Mouse (Mus musculus) forebrain, embryonic 14.5 days (tissue): ENCODE results near the gene Ctsw. TPM values are rescaled to one million over a fixed set of nuclear protein-coding genes. Genes with fewer than 3 reads are reported as not detected.

Experiments
- ATAC-seq: fragments of 200-750 bp; cut with Nextera tagmentation; 2 replicates; pipeline ENCODE4 v1.8.0; 2017; ENCODE audit warnings: mild to moderate bottlenecking, moderate library complexity
- DNase-seq: peaks from one replicate; pipeline ENCODE4 v3.0.0-alpha.2; 2015; ENCODE audit warnings: low spot score
- H3K27ac ChIP-seq: fragments of 300-500 bp; sonication (generic); 2 replicates; pipeline ENCODE4 v1.5.1; 2014; ENCODE audit warnings: low read depth, mild to moderate bottlenecking, control low read depth, low read length, moderate library complexity
- H3K27me3 ChIP-seq: fragments of 300-500 bp; sonication (generic); replicated peaks from 2 replicates; pipeline ENCODE4 v1.6.1; 2014; ENCODE audit warnings: low read length, control low read depth, mixed read lengths; ENCODE audit not compliant: control insufficient read depth, insufficient read depth
- H3K36me3 ChIP-seq: fragments of 300-500 bp; sonication (generic); 2 replicates; pipeline ENCODE4 v1.6.1; 2014; ENCODE audit warnings: low read length, control low read depth; ENCODE audit not compliant: control insufficient read depth, insufficient read depth
- H3K4me1 ChIP-seq: fragments of 300-500 bp; sonication (generic); 2 replicates; pipeline ENCODE4 v1.6.1; 2014; ENCODE audit warnings: antibody characterized with exemption, low read length, control low read depth; ENCODE audit not compliant: control insufficient read depth, insufficient read depth
- H3K4me2 ChIP-seq: fragments of 300-500 bp; sonication (generic); 2 replicates; pipeline ENCODE4 v1.6.1; 2014; ENCODE audit warnings: mild to moderate bottlenecking, control low read depth, low read length
- H3K4me3 ChIP-seq: fragments of 300-500 bp; sonication (generic); 2 replicates; pipeline ENCODE4 v1.5.1; 2014; ENCODE audit warnings: low read depth, low read length, control low read depth
- H3K9ac ChIP-seq: fragments of 300-500 bp; sonication (generic); 2 replicates; pipeline ENCODE4 v1.6.1; 2014; ENCODE audit warnings: mild to moderate bottlenecking, low read length, control low read depth, moderate library complexity
- H3K9me3 ChIP-seq: fragments of 300-500 bp; sonication (generic); replicated peaks from 2 replicates; pipeline ENCODE4 v1.6.1; 2016; ENCODE audit warnings: low read length, control low read depth, mixed read lengths; ENCODE audit not compliant: control insufficient read depth
- WGBS: fragments of 180-500 bp; shearing (Covaris S2); extraction: QIAGEN DNeasy Blood & Tissue Kit; methylation state at CpG from one replicate; pipeline ENCODE4 v1.1.7; 2014; 5-methylcytosine and 5-hydroxymethylcytosine counted together
- polyA plus RNA-seq: library from polyadenylated mRNA; unstranded; fragments of >200 nt; fragmentation: Nextera tagmentation; extraction: Ambion mirVana; gene quantifications from 2 replicates; pipeline ENCODE4 v1.2.1, GENCODE M21; 2014

Ctsw gene
- polyA plus RNA-seq, 1 experiment from 2014 or later, result 5.3 TPM

DNA sequence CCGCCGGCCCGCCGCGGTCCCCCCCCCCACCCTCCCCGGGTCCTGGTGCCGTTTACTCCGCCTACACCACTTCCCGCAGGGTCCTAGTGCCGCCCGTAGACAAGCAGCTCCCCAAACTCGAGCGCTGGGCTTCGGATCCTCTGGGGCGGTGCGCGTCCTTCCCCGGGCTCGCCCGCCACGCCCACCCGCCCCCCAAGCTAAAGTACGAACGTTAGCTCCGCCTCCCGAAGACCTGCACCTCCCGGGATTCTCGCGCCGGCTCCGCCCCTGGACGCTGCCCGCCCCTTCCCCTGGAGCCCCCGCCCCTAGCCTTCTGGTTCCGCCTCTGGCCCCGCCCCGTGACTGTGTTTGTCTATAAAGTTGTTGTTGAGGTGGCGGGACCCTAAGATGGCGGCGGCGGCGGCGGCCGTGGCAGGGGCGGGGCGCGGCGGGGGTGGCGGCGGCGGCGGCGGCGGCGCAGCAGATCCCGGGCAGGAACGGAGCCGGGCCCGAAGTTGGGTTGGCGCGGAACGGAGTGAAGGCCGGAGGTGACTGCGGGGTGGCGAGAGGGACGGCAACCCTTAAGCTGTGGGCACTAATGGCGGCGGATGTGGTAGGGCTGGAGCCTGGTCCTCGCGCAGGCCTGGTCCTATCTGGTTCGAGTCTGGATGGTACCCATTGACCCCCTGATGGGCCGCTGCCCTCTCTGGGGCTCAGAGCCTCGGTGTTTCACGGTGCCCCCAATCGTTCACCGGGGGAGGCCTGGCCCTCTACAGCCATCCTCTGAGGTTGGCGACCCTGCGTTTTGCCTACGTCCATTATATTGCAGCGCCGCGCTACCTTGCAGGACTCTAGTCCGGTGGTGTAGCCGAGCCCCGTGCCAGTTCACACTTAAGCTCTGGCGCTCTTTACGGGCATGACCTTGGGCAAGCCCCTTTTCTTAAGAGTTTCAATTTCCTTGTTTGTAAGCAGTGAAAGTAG, 43.2 kb downstream of the Ctsw start, which contains the start of the genes Drap1 and AI837181:
Gene Drap1, minus strand, starts transcription at position 198 of the 960 bp plus-strand sequence.
Gene AI837181, plus strand, starts transcription at position 363 of the 960 bp plus-strand sequence.
- ATAC-seq (peak; percentile 94), DNase-seq (peak; percentile 98)
- WGBS, result under 1% methylated on average over 65 of the region's 87 CpGs
- peak within 1 kb of the TSS; percentile 89 for H3K27ac ChIP-seq
- H3K9ac ChIP-seq, result peak within 1 kb of the TSS; percentile 94
- no peaks in the 10 kb centered on the region for H3K9me3 ChIP-seq
- peaks cover 37% of the 10 kb centered on the region for H3K36me3 ChIP-seq
- peaks cover 16% of the 10 kb centered on the region for H3K4me1 ChIP-seq
- peak within 1 kb of the TSS; percentile 88 for H3K4me3 ChIP-seq
- peak within 1 kb of the TSS; percentile 82 for H3K4me2 ChIP-seq
- no peaks in the 10 kb centered on the region for H3K27me3 ChIP-seq

DNA sequence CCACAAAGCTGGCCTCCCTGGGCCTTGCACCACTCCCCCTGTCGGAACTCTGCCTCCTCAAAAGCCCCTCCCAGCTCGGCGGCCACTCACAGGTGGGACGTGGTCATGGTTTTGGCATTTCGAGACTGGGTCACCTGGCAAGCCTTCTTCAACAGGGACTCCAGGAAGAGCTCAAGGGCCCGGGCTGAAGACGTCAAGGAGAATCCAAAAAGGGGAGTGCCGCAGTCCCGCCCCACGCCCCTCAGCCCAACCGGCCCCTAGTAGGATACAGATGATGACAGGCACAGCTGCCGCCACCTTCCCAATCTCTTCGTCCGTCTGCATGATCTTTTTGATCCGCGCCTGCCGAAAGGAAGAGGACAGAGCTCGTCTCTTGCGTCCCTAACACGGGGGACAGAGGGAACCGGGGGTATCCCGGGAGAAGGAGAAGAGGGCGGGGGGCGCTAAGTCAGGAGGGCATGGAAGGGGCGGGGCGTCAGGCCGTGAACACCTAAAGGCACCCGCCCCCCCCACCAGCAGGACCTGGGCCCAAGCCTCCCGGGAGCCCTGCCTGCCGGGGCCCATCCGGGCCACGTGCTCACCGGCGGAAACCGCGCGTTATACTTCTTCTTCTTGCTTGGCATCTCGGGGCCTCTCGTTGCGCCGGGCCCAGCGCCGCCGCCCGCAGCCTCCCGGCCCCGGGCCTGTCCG, 44.1 kb downstream of the Ctsw start:
- H3K36me3 ChIP-seq, result peaks cover 38% of the 10 kb centered on the region
- peak overlapping the region; percentile 88 for H3K27ac ChIP-seq
- whole genome bisulfite sequencing, result 0% methylated on average over 34 of the region's 48 CpGs
- peak; percentile 71 for DNase-seq
- peak; percentile 67 for ATAC-seq
- H3K9me3 ChIP-seq, result no peaks in the 10 kb centered on the region
- peaks cover 16% of the 10 kb centered on the region for H3K4me1 ChIP-seq
- H3K4me2 ChIP-seq, result peak overlapping the region; percentile 71
- H3K4me3 ChIP-seq, result peak overlapping the region; percentile 88
- no peaks in the 10 kb centered on the region for H3K27me3 ChIP-seq
- H3K9ac ChIP-seq, result peak overlapping the region; percentile 84

DNA sequence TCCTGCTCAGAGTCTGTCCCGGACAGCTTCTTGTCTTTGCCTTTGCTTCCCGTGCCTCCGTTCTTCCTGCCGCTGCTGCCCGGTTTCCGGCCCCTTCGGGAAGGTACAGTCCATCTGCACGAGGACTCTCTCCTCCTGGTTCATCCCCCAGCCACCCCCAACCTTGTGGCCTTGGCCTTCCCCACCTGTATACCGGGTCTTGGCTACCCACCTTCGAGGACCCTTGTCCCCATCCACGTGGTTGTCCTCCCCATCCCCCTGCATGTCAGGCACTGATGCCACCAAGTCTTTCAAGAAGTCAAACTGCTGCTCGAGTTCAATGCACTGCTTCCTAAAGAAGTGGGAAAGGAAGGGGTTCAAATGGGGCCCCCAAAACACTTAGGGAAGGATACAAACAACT, 44.7 kb downstream of the Ctsw start:
- peak overlapping the region; percentile 84 for H3K9ac ChIP-seq
- H3K4me2 ChIP-seq, result peak overlapping the region; percentile 71
- 68% methylated on average over 12 of the region's 12 CpGs for WGBS
- no peak overlapping the region for H3K27ac ChIP-seq
- H3K4me3 ChIP-seq, result peak overlapping the region; percentile 88
- peaks cover 16% of the 10 kb centered on the region for H3K4me1 ChIP-seq
- H3K27me3 ChIP-seq, result no peaks in the 10 kb centered on the region
- ATAC-seq (no peak), DNase-seq (no peak)
- peaks cover 38% of the 10 kb centered on the region for H3K36me3 ChIP-seq
- H3K9me3 ChIP-seq, result no peaks in the 10 kb centered on the region

DNA sequence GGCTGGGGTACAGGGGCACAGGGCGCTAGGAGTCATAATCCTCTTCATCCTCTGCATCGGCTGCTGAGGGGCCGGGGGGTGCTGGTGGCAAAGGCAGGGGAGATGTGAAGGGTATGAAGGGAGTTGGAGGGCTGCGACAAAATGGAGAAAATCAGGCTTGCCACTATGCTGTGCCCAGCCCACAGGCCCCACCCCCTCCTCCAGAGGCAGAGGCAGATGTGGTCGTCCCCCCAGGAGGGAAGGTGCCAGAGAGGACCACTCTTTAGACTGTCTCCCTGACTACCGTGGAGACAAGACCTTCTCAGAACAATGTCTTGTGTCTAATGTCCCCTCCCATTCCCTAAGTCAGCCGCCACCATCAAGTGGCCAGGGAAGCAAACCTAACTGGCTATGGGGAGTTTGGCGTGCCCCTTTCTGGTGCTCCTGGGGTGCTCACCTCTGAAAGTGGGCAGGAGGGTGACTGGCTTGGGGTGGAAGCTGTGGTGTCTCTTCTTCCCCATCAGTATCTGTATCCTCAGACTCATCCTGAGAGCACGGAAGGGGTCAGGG, 45.3 kb downstream of the Ctsw start:
- no peak for ATAC-seq
- H3K27me3 ChIP-seq, result no peaks in the 10 kb centered on the region
- peak overlapping the region; percentile 71 for H3K4me2 ChIP-seq
- no peaks in the 10 kb centered on the region for H3K9me3 ChIP-seq
- peaks cover 16% of the 10 kb centered on the region for H3K4me1 ChIP-seq
- H3K4me3 ChIP-seq, result no peak overlapping the region
- DNase-seq, result no peak
- no peak overlapping the region for H3K27ac ChIP-seq
- H3K9ac ChIP-seq, result peak overlapping the region; percentile 84; the same call in 1 of the 2 replicates
- 76% methylated on average over 9 of the region's 9 CpGs for WGBS
- H3K36me3 ChIP-seq, result peaks cover 38% of the 10 kb centered on the region

DNA sequence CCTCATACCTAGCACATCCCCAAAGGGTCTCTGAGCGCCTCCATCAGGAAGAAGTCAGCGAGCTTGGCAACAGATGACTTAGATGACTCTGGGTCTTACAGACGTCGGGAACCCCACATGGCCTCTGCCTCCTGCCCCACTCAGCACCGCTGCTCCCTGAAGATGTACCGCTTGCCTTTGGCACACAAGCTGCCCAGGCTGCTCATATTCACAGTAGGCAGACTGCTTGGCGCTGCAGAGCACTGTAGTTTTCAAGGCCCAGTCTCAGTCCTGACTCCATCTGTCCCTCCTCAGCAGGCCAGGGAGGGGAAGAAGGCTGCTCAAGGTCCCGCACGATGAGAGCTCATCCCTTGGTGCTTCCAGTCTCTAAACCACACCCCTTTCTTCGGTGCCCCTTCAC, 46.0 kb downstream of the Ctsw start:
- WGBS, result 90% methylated on average over 10 of the region's 10 CpGs
- no peak overlapping the region for H3K9ac ChIP-seq
- no peak overlapping the region for H3K27ac ChIP-seq
- ATAC-seq, result no peak
- no peaks in the 10 kb centered on the region for H3K27me3 ChIP-seq
- no peak for DNase-seq
- peaks cover 16% of the 10 kb centered on the region for H3K4me1 ChIP-seq
- peaks cover 37% of the 10 kb centered on the region for H3K36me3 ChIP-seq
- no peak overlapping the region for H3K4me3 ChIP-seq
- no peak overlapping the region for H3K4me2 ChIP-seq
- H3K9me3 ChIP-seq, result no peaks in the 10 kb centered on the region

DNA sequence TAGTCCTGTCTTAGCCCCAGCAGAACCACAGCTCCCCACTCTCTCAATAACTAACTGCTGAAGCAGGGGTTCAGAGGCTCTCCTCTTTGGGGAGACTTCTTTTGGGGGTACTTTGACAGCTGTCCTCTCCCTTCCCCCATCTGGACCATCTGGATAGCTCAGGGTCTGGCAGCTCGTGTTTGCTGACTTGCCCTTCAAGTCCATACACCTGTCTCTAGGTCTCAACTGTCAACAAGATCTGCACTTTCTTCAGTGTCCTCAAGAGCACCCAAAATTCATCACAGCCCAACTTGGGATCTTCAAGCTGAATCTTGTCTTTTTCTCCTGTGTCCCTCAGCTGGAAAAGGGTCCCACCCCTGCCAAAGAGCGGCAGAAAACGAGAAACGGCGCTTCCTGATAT, 46.5 kb downstream of the Ctsw start:
- Histone ChIP-seq H3K4me3 (no peak overlapping the region), H3K9me3 (no peaks in the 10 kb centered on the region), H3K36me3 (peaks cover 33% of the 10 kb centered on the region), H3K4me2 (no peak overlapping the region), H3K4me1 (peaks cover 16% of the 10 kb centered on the region), H3K9ac (no peak overlapping the region), H3K27ac (no peak overlapping the region), H3K27me3 (no peaks in the 10 kb centered on the region)
- ATAC-seq, result no peak
- DNase-seq, result no peak
- 95% methylated on average over 5 of the region's 5 CpGs for WGBS

DNA sequence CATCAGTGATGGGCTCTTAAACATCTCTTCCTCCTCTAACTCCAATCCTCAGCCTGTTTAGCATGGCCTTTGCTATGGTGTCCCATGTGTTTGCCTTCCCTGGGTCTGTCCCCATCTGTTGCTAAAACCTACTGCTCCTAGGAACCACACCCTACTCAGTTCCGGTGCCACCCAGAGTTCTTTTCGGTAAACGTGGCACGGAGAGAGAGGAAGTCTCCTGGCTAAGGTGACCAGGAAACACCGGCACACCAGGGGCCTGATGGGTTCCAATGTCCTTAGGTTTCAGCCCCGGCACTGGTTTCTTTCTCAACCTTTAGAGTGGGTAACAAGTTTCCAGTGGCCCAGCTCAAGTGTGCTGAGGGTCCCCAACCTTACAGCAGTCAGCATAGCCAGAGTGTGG, 47.7 kb downstream of the Ctsw start:
- no peak for ATAC-seq
- no peak overlapping the region for H3K9ac ChIP-seq
- DNase-seq, result no peak
- peaks cover 7% of the 10 kb centered on the region for H3K4me1 ChIP-seq
- no peaks in the 10 kb centered on the region for H3K27me3 ChIP-seq
- peaks cover 24% of the 10 kb centered on the region for H3K36me3 ChIP-seq
- no peak overlapping the region for H3K4me3 ChIP-seq
- no peak overlapping the region for H3K4me2 ChIP-seq
- H3K9me3 ChIP-seq, result no peaks in the 10 kb centered on the region
- no peak overlapping the region for H3K27ac ChIP-seq
- WGBS, result 94% methylated on average over 6 of the region's 6 CpGs

DNA sequence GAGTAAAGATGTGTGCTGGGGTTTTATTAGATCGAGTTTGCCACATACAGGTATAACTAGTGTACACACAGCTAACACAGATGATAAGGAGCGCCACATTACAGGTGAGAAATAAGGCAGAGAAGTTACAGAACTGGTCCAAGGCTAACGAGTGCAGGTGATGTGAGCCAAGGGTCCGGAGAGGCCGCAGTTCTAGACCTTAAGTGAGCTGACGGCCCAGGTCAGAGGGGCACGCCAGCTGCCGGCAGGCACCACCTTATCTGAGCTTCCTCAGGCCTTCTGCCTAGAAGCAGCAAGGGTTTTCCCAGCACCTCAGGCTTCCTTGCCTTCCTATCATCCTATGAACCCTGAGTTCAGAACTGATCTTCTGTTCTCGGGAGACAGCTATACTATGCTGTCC, 48.7 kb downstream of the Ctsw start:
- H3K4me2 ChIP-seq, result no peak overlapping the region
- no peaks in the 10 kb centered on the region for H3K27me3 ChIP-seq
- 91% methylated on average over 9 of the region's 9 CpGs for WGBS
- no peak overlapping the region for H3K4me3 ChIP-seq
- H3K9ac ChIP-seq, result no peak overlapping the region
- H3K36me3 ChIP-seq, result peaks cover 24% of the 10 kb centered on the region
- H3K4me1 ChIP-seq, result peaks cover 7% of the 10 kb centered on the region
- no peak for ATAC-seq
- no peaks in the 10 kb centered on the region for H3K9me3 ChIP-seq
- no peak for DNase-seq
- H3K27ac ChIP-seq, result no peak overlapping the region
